Mouse (Mus musculus) macrophage (primary cell): Measurements from ENCODE around the gene 4930539E08Rik. TPM values are rescaled to one million over a fixed set of nuclear protein-coding genes. Genes with fewer than 3 reads are reported as not detected.

ENCODE experiments used
- H3K27ac ChIP-seq: fragments of 350-480 bp; formaldehyde crosslinking; 2 replicates; pipeline ENCODE4 v1.9.0; 2021
- H3K36me3 ChIP-seq: fragments of 350-480 bp; formaldehyde crosslinking; 2 replicates; pipeline ENCODE4 v1.9.0; 2021; ENCODE audit errors: inconsistent target
- H3K4me3 ChIP-seq: fragments of 350-480 bp; formaldehyde crosslinking; 2 replicates; pipeline ENCODE4 v1.9.0; 2021; ENCODE audit errors: inconsistent target
- H3K79me2 ChIP-seq: fragments of 350-480 bp; formaldehyde crosslinking; 2 replicates; pipeline ENCODE4 v1.9.0; 2021; ENCODE audit errors: inconsistent target
- WGBS: methylation state at CpG from one replicate; pipeline ENCODE4 v1.1.7; 2026; ENCODE audit warnings: inconsistent platforms; ENCODE audit not compliant: missing documents; 5-methylcytosine and 5-hydroxymethylcytosine counted together
- polyA plus RNA-seq: library from polyadenylated mRNA; stranded (reverse); fragments of 250-400 nt; gene quantifications from 3 replicates; pipeline ENCODE4 v1.2.4, GENCODE M21; 2018; ENCODE audit warnings: inconsistent platforms

Gene 4930539E08Rik
- polyA plus RNA-seq, 1 experiment from 2014 or later, result 0.33 TPM

- Histone ChIP-seq H3K27ac (no peak overlapping the region), H3K36me3 (no peaks in the 10 kb centered on the region), H3K4me3 (no peak overlapping the region), H3K79me2 (no peaks in the 10 kb centered on the region)
- 76% methylated on average over 10 of the region's 10 CpGs for WGBS
Measured at GRCm38 (mm10) chr17:28936622-28937345, 21.7 kb upstream of the 4930539E08Rik start.

GRCm38 (mm10) chr17:28936133-28936532, 21.0 kb upstream of the 4930539E08Rik start:
- 92% methylated on average over 7 of the region's 7 CpGs for WGBS
- Histone ChIP-seq H3K27ac (no peak overlapping the region), H3K4me3 (no peak overlapping the region), H3K79me2 (no peaks in the 10 kb centered on the region), H3K36me3 (no peaks in the 10 kb centered on the region)

GRCm38 (mm10) chr17:28934120-28934916, 19.2 kb upstream of the 4930539E08Rik start:
- no peaks in the 10 kb centered on the region for H3K36me3 ChIP-seq
- H3K79me2 ChIP-seq, result no peaks in the 10 kb centered on the region
- no peak overlapping the region for H3K27ac ChIP-seq
- no peak overlapping the region for H3K4me3 ChIP-seq
- WGBS, result 73% methylated on average over 19 of the region's 19 CpGs

GRCm38 (mm10) chr17:28932274-28932673, 17.1 kb upstream of the 4930539E08Rik start:
- no peak overlapping the region for H3K4me3 ChIP-seq
- no peaks in the 10 kb centered on the region for H3K36me3 ChIP-seq
- H3K79me2 ChIP-seq, result no peaks in the 10 kb centered on the region
- no peak overlapping the region for H3K27ac ChIP-seq
- WGBS, result 86% methylated on average over 4 of the region's 4 CpGs

GRCm38 (mm10) chr17:28931436-28932211, 16.5 kb upstream of the 4930539E08Rik start:
- Histone ChIP-seq H3K4me3 (no peak overlapping the region), H3K36me3 (no peaks in the 10 kb centered on the region), H3K79me2 (no peaks in the 10 kb centered on the region), H3K27ac (no peak overlapping the region)
- 90% methylated on average over 18 of the region's 18 CpGs for WGBS

GRCm38 (mm10) chr17:28930392-28931074, 15.4 kb upstream of the 4930539E08Rik start:
- 45% methylated on average over 13 of the region's 14 CpGs for WGBS
- Histone ChIP-seq H3K27ac (no peak overlapping the region), H3K79me2 (no peaks in the 10 kb centered on the region), H3K36me3 (no peaks in the 10 kb centered on the region), H3K4me3 (no peak overlapping the region)

- H3K79me2 ChIP-seq, result no peaks in the 10 kb centered on the region
- WGBS, result 91% methylated on average over 4 of the region's 4 CpGs
Measured at GRCm38 (mm10) chr17:28929369-28929768, 14.2 kb upstream of the 4930539E08Rik start.

GRCm38 (mm10) chr17:28928004-28928403, 12.9 kb upstream of the 4930539E08Rik start:
- WGBS, result 75% methylated on average over 9 of the region's 9 CpGs
- Histone ChIP-seq H3K36me3 (no peaks in the 10 kb centered on the region), H3K79me2 (no peaks in the 10 kb centered on the region), H3K27ac (no peak overlapping the region), H3K4me3 (no peak overlapping the region)

More at GRCm38 (mm10) chr17:28929369-28929768, 14.2 kb upstream of the 4930539E08Rik start:
- Histone ChIP-seq H3K36me3 (no peaks in the 10 kb centered on the region), H3K4me3 (no peak overlapping the region), H3K27ac (no peak overlapping the region)

GRCm38 (mm10) chr17:28926866-28927635, 11.9 kb upstream of the 4930539E08Rik start:
- Histone ChIP-seq H3K36me3 (no peaks in the 10 kb centered on the region), H3K27ac (no peak overlapping the region), H3K79me2 (no peaks in the 10 kb centered on the region), H3K4me3 (no peak overlapping the region)
- WGBS, result 45% methylated on average over 15 of the region's 15 CpGs

- WGBS, result 16% methylated on average over 11 of the region's 13 CpGs
- Histone ChIP-seq H3K27ac (no peak overlapping the region), H3K79me2 (no peaks in the 10 kb centered on the region), H3K4me3 (no peak overlapping the region), H3K36me3 (no peaks in the 10 kb centered on the region)
Measured at GRCm38 (mm10) chr17:28926380-28926779, 11.3 kb upstream of the 4930539E08Rik start.

GRCm38 (mm10) chr17:28924957-28925595, 10.0 kb upstream of the 4930539E08Rik start:
- Histone ChIP-seq H3K27ac (no peak overlapping the region), H3K36me3 (no peaks in the 10 kb centered on the region), H3K4me3 (no peak overlapping the region), H3K79me2 (no peaks in the 10 kb centered on the region)
- 90% methylated on average over 8 of the region's 8 CpGs for WGBS

GRCm38 (mm10) chr17:28922096-28922495, 7.0 kb upstream of the 4930539E08Rik start:
- Histone ChIP-seq H3K4me3 (no peak overlapping the region), H3K27ac (no peak overlapping the region), H3K79me2 (no peaks in the 10 kb centered on the region), H3K36me3 (no peaks in the 10 kb centered on the region)
- 17% methylated on average over 6 of the region's 6 CpGs for WGBS

GRCm38 (mm10) chr17:28921086-28921485, 6.0 kb upstream of the 4930539E08Rik start:
- whole genome bisulfite sequencing, result 58% methylated on average over 8 of the region's 8 CpGs
- Histone ChIP-seq H3K36me3 (no peaks in the 10 kb centered on the region), H3K4me3 (no peak overlapping the region), H3K79me2 (no peaks in the 10 kb centered on the region), H3K27ac (no peak overlapping the region)
